Mouse (Mus musculus) neutrophil, adult 59 days (primary cell): Measurements from ENCODE around the gene Ucp3. TPM values are rescaled to one million over a fixed set of nuclear protein-coding genes. Genes with fewer than 3 reads are reported as not detected.

Experiments
- total RNA-seq, 2 experiments: library from RNA; stranded (reverse); gene quantifications; 1 replicate in 1 of 2; 2 replicates in 1 of 2; pipeline ENCODE4 v1.2.4; 2023

Gene Ucp3
- under 1 TPM; 0.22 to 0.38 TPM for total RNA-seq

DNA sequence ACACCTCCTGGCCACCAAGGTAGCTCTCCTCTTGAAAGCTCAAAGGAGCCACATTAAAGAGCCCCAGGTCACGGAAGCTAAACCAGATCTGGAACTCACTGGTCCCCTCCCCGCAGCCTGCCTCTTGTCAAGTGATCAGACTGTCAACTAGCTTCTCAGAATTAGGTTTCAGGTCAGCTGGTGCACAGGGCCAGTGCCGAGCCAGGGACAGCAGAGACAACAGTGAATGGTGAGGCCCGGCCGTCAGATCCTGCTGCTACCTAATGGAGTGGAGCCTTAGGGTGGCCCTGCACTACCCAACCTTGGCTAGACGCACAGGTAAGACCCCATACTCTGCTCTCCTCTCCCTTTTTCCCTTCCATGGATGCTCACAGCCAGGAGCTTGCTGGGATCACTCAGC, at the start of gene Ucp3:
TSS of gene Ucp3 (plus strand) at position 214 of the 400 bp plus-strand sequence.

DNA sequence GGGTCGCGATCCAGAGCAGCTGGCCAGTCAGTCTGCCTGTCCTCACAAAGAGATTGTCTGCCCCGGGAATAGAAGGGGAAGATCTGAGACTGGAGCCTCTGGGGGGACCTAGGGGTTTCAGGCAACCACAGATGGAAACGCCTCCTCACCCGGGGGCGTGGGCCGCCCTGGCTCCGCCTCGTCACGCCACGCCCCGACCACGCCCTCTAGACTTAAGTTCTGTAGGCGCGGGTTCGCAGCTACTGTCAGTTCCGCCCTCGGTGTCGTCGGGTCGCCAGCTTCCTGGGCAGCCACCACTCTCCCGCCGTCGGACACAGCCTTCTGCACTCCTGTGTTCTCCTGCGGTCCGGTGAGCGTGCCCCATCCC, 20.3 kb downstream of the Ucp3 start, which contains the start of gene Ucp2:
TSS of gene Ucp2 (plus strand) at position 221 of the 367 bp plus-strand sequence.

DNA sequence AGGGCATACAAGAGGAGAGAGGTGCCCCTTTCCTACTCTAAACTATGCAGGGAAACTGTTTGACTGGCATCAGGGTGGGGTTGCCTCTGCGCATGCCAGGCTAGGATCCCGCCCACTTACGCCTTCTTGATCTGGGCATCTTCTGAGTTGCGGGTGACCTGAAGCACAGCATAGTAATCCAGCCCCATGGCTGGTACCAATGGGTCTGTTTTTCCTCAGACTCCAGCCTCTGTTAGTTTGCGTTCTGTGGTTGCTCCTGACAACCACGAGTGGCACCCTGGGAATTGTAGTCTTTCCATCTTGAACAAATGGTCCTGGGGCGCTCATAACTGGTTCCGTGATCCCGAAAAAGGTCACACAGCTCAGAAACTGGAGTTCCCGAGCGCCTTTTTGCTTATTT, 41.8 kb downstream of the Ucp3 start, which contains the start of gene Dnajb13:
TSS of gene Dnajb13 (minus strand) at position 388 of the 400 bp plus-strand sequence.

Other genes starting within 250 kb of the Ucp3 start
- gene Pgm2l1, start 245.6 kb upstream of the Ucp3 start, total RNA-seq = 1 to 10 TPM; 8.5 to 8.7 TPM
- not detected for gene P4ha3, start 187.5 kb upstream of the Ucp3 start, total RNA-seq
- gene C2cd3, start 100.8 kb upstream of the Ucp3 start, total RNA-seq = 10 to 100 TPM; 26.0 to 27.2 TPM
- 10 to 100 TPM; 18.2 to 26.6 TPM for gene Ppme1, start 100.7 kb upstream of the Ucp3 start, total RNA-seq
- 1,000 to 10,000 TPM; 1,531 to 1,532 TPM for gene Ucp2, start 20.3 kb downstream of the Ucp3 start, total RNA-seq
- gene Dnajb13, start 42.0 kb downstream of the Ucp3 start, total RNA-seq = not detected
- gene Coa4, start 64.1 kb downstream of the Ucp3 start, total RNA-seq = 10 to 100 TPM; 16.2 to 20.1 TPM
- 100 to 1,000 TPM; 141 to 145 TPM for gene Rab6a, start 134.4 kb downstream of the Ucp3 start, total RNA-seq
- gene Mrpl48, start 135.3 kb downstream of the Ucp3 start, total RNA-seq = 10 to 100 TPM; 30.1 to 31.1 TPM
- gene Plekhb1, start 189.4 kb downstream of the Ucp3 start, total RNA-seq = not detected
- 10 to 100 TPM; 38.8 to 52.5 TPM for gene Fam168a, start 233.6 kb downstream of the Ucp3 start, total RNA-seq